Mouse (Mus musculus): ENCODE measurements around the gene Rab3ip.

Rab3ip gene

DNA sequence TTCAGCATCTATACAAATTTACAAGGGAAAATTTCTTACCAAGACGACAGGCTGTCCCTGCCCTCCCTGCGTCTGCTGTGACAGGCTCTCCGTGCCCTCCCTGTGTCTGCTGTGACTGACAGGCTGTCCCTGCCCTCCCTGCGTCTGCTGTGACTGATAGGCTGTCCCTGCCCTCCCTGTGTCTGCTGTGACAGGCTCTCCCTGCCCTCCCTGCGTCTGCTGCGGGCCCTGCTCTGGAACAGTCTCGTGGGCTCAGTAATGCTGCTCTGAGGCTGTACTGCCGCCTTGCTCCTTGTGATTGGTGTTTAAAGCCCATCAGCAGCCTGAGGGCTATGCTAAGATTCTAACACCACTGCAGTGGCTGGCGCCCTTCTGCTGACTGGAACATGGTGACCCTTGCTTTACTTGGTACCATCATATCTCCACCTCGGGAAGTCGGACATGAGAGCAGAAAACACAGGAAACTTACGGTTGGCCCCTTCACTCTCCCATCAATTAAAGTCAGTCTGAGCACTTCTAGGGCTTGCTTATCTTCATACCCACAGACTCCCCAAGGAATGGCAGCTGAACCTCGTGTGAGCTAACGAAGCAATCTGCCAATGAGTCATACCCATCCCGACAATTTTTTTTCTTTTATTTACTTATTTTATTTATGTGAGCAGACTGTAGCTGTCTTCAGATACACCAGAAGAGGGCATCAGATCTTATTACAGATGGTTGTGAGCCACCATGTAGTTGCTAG, 41.5 kb downstream of the Rab3ip start:
- CTCF ChIA-PET = no interaction called here
- POLR2A ChIA-PET = interaction anchor here in 2 of 4 experiments (0.7 to 3.5 kb wide), 2 partner anchors 11 to 741 kb away, joined by 4 to 9 read pairs; no protein-coding TSS in a partner anchor

DNA sequence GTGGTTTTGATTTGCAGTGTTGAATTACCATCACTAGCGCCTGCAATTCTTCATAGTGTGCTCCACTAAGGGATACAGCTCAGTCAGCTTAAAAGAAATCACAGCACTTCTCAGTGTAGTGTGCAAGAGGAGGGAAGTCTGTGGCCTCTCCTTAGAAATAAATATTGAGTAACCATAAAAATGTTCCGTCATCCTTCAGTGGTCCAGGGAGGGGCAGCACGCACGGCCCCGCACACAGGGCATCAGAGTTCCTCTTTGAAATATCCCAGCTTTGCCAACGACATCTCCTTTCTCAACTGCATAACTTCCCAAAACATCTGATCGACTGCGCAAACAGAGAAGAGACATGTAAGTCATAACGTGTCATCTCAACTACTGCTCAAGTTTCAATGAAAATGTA, 43.8 kb downstream of the Rab3ip start:
- ChIA-PET POLR2A (interaction anchor here in 1 of 4 experiments (1.0 to 1.1 kb wide), 2 partner anchors 14 to 17 kb away, joined by 3 read pairs; no protein-coding TSS in a partner anchor), CTCF (interaction anchor here in 1 of 4 experiments (0.5 kb wide), 1 partner anchor 335 kb away, joined by 4 read pairs; no protein-coding TSS in a partner anchor)

- POLR2A ChIA-PET = interaction anchor here in 1 of 4 experiments (1.3 kb wide), 1 partner anchor 11 kb away, joined by 3 read pairs; no protein-coding TSS in a partner anchor
- CTCF ChIA-PET = interaction anchor here in 3 of 4 experiments (0.6 to 1.7 kb wide), 4 partner anchors 11 to 1068 kb away, joined by 3 to 4 read pairs (median 3); no protein-coding TSS in a partner anchor
These were observed 46.1 kb downstream of the Rab3ip start for GRCm38 (mm10) chr10:116904503-116904908.

GRCm38 (mm10) chr10:116896336-116897177, 54.0 kb downstream of the Rab3ip start, which contains the start of gene Myrfl:
Gene Myrfl (minus strand): TSS chr10:116896919.
- CTCF ChIA-PET = no interaction called here
- POLR2A ChIA-PET = no interaction called here

- ChIA-PET CTCF (no interaction called here), POLR2A (interaction anchor here in 1 of 4 experiments (0.6 kb wide), 1 partner anchor 318 kb away, joined by 3 read pairs; no protein-coding TSS in a partner anchor)
These were observed 55.3 kb downstream of the Rab3ip start for GRCm38 (mm10) chr10:116895108-116895833.

DNA sequence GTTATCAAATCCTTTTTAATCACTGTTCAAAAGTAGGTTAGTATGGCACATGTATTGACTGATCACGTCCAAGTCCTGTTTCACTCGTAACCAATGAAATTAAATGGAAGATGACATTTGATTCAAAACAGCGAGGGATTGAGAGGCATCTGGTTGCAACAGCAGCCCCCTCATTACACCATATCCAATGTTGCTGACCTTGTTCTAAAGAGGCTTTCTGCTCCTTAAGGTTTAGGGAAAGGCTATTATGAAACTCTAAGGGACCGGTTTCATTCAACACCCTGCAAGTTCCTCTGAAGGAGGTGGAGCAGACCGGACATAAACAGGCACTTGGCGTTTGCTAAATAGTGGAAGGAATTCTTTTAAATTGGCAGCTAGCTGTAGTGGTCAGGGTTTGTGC, 56.0 kb downstream of the Rab3ip start:
- CTCF ChIA-PET = no interaction called here
- POLR2A ChIA-PET = interaction anchor here in 1 of 4 experiments (0.6 kb wide), 1 partner anchor 318 kb away, joined by 3 read pairs; no protein-coding TSS in a partner anchor

GRCm38 (mm10) chr10:116893753-116894152, 56.8 kb downstream of the Rab3ip start:
- ChIA-PET POLR2A (interaction anchor here in 3 of 4 experiments (0.9 to 1.0 kb wide), 3 partner anchors 10 to 563 kb away, joined by 3 to 5 read pairs (median 3); no protein-coding TSS in a partner anchor), CTCF (interaction anchor here (0.6 to 1.4 kb wide), 15 partner anchors 10 to 808 kb away, joined by 3 to 12 read pairs (median 3); no protein-coding TSS in a partner anchor)

- ChIA-PET POLR2A (interaction anchor here in 2 of 4 experiments (0.6 to 0.7 kb wide), 4 partner anchors 10 to 525 kb away, joined by 3 to 10 read pairs (median 6); no protein-coding TSS in a partner anchor), CTCF (interaction anchor here in 3 of 4 experiments (0.6 to 0.9 kb wide), 6 partner anchors 53 to 1783 kb away, joined by 3 to 5 read pairs (median 3); no protein-coding TSS in a partner anchor)
These were observed 60.0 kb downstream of the Rab3ip start for GRCm38 (mm10) chr10:116890587-116890986.

- POLR2A ChIA-PET = no interaction called here
These were observed 66.0 kb downstream of the Rab3ip start for GRCm38 (mm10) chr10:116884552-116884951.

GRCm38 (mm10) chr10:116883531-116883930, 67.0 kb downstream of the Rab3ip start:
- ChIA-PET POLR2A (no interaction called here), CTCF (interaction anchor here in 3 of 4 experiments (0.6 to 2.0 kb wide), 4 partner anchors 10 to 151 kb away, joined by 3 to 7 read pairs (median 6); no protein-coding TSS in a partner anchor)

More at GRCm38 (mm10) chr10:116884552-116884951, 66.0 kb downstream of the Rab3ip start:
- CTCF ChIA-PET = interaction anchor here in 1 of 4 experiments (0.5 to 2.0 kb wide), 3 partner anchors 58 to 356 kb away, joined by 3 to 5 read pairs (median 4); no protein-coding TSS in a partner anchor

DNA sequence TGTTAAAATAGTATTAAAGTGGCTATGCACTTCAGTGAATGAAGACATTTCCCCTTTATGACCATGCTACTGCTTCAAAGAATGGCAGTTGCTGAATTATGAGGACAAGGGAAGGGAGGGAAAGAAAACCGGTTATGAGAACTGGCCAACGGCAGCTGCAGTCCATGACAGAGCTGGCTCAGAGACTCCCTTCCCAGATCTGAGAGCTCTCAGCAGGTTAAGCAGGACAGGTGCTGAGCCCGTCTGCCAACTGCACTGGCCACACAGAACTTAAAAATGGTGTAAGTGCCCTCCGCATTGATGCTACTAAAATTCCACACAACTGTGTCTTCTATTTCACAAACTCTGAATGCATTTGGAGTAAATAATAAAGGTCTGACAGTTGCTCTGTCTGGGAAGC, 73.1 kb downstream of the Rab3ip start:
- CTCF ChIA-PET = no interaction called here
- POLR2A ChIA-PET = interaction anchor here in 1 of 4 experiments (0.6 kb wide), 1 partner anchor 331 kb away, joined by 3 read pairs; no protein-coding TSS in a partner anchor

GRCm38 (mm10) chr10:116874490-116874889, 76.1 kb downstream of the Rab3ip start:
- POLR2A ChIA-PET = no interaction called here
- CTCF ChIA-PET = no interaction called here

- ChIA-PET POLR2A (interaction anchor here in 1 of 4 experiments (0.7 kb wide), 2 partner anchors 10 to 1537 kb away, joined by 3 to 6 read pairs; no protein-coding TSS in a partner anchor), CTCF (interaction anchor here in 1 of 4 experiments (0.7 to 1.1 kb wide), 2 partner anchors 22 to 338 kb away, joined by 3 read pairs; no protein-coding TSS in a partner anchor)
These were observed 78.6 kb downstream of the Rab3ip start for GRCm38 (mm10) chr10:116872016-116872410.

DNA sequence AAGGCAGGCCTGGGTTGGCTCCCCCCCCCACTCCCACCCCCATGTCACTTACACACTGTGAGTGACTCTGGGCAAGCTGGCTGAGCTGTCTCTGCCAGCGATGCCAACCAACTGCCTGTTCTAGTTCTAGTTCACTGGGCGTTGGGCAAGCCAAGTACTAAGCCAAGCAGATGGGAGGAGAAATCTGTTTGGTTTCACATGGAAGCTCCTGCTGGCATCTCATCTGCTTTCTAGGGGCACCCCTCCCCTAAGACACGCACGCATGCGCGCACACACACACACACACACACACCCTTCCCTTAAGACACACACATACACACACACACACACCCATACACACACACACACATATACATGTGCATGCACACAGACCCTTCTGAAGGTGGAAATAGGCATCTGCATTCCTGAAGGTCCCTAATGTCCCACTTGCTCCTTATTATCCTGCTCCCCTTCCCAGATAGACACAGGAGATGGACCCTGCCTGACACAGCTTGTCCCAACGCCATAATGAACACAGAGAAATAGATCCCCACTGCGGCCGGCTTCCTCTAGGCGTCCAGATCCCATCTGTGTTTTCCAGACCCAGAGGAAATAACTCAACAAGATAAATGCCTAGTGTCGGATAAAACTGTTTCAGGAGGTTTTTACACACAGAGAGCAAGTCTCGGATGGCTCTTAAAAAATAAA, 79.1 kb downstream of the Rab3ip start:
- ChIA-PET POLR2A (interaction anchor here in 2 of 4 experiments (0.5 to 0.7 kb wide), 2 partner anchors 430 to 1536 kb away, joined by 3 to 6 read pairs; no protein-coding TSS in a partner anchor), CTCF (interaction anchor here in 1 of 4 experiments (1.1 kb wide), 1 partner anchor 22 kb away, joined by 3 read pairs; no protein-coding TSS in a partner anchor)

- POLR2A ChIA-PET = no interaction called here
These were observed 79.8 kb downstream of the Rab3ip start for GRCm38 (mm10) chr10:116870819-116871218.

More at GRCm38 (mm10) chr10:116870819-116871218, 79.8 kb downstream of the Rab3ip start:
- CTCF ChIA-PET = no interaction called here

All from embryonic stem cell, embryonic (primary cell).